Mouse (Mus musculus): ENCODE results near the gene Rbms3. TPM values are rescaled to one million over a fixed set of nuclear protein-coding genes. Genes with fewer than 3 reads are reported as not detected.

Rbms3 gene
- polyA plus RNA-seq, 1 experiment from 2014 or later, result 117 TPM

DNA sequence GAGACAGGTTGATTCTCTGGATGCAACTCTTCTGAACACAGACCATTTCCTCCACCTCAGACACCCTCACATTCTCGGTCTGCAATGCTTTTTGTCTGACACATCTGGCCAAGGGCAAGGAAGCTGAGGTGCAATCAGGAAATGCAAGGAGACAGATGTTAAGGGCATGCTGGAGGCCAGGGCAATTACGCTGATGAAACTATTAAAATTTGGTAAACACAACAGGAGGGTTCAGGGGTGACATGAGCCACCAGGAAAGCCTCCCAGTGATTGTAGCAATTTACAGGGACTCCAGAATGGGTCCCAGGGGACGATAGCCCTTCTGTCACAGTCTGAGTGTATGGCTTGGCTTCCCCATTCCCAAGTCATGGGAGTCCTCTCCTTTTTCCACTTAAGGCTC, 681.5 kb downstream of the Rbms3 start:
- no peak for ATAC-seq (ENCODE audit: insufficient read depth)
- no peak for TF ChIP-seq CTCF (IDR thresholded peaks at IDR 0.05; ENCODE audit: low read depth)
- 43% methylated on average over 3 of the region's 3 CpGs for WGBS
- no peak overlapping the region for H3K4me3 ChIP-seq (ENCODE audit: low read depth, low read length)
- no peak for DNase-seq
- H3K4me2 ChIP-seq, result no peak overlapping the region
- no peaks in the 10 kb centered on the region; the same call in 1 of the 2 replicates for H3K4me1 ChIP-seq (ENCODE audit: insufficient read depth)
- H3K27ac ChIP-seq (ENCODE audit: low read depth), result no peak overlapping the region
- H3K27me3 ChIP-seq (ENCODE audit: insufficient read depth, low read length), result no peaks in the 10 kb centered on the region
- no peak overlapping the region for H3K9ac ChIP-seq
- H3K36me3 ChIP-seq (ENCODE audit: insufficient read depth), result no peaks in the 10 kb centered on the region
- no peaks in the 10 kb centered on the region for H3K9me3 ChIP-seq (ENCODE audit: low read depth, low read length)

DNA sequence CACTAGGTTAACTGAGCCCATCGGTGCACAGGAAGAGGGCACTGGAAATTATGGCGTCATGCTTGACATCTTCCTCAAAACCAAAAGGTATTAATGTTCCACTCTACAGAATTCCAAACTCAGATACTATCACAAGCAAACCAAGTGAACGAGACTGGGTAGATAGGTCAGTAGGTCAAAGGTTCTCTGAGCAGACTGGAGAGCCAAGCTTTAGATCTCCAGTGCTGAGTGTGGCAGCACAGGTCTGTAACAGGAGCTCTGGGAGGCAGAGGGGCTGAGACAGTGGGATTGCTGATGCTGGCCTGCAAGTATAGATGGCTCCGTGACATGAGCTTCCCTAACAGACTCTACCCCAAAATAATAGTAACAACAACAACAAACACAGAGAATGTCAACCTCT, 682.3 kb downstream of the Rbms3 start:
- no peak for TF ChIP-seq CTCF (IDR thresholded peaks at IDR 0.05; ENCODE audit: low read depth)
- no peaks in the 10 kb centered on the region; the same call in 1 of the 2 replicates for H3K4me1 ChIP-seq (ENCODE audit: insufficient read depth)
- H3K9me3 ChIP-seq (ENCODE audit: low read depth, low read length), result no peaks in the 10 kb centered on the region
- no peak overlapping the region for H3K9ac ChIP-seq
- no peak for DNase-seq
- no peaks in the 10 kb centered on the region for H3K36me3 ChIP-seq (ENCODE audit: insufficient read depth)
- no peak overlapping the region for H3K4me3 ChIP-seq (ENCODE audit: low read depth, low read length)
- no peaks in the 10 kb centered on the region for H3K27me3 ChIP-seq (ENCODE audit: insufficient read depth, low read length)
- no peak for ATAC-seq (ENCODE audit: insufficient read depth)
- WGBS, result 75% methylated on average over 4 of the region's 4 CpGs
- no peak overlapping the region for H3K27ac ChIP-seq (ENCODE audit: low read depth)
- H3K4me2 ChIP-seq, result no peak overlapping the region

DNA sequence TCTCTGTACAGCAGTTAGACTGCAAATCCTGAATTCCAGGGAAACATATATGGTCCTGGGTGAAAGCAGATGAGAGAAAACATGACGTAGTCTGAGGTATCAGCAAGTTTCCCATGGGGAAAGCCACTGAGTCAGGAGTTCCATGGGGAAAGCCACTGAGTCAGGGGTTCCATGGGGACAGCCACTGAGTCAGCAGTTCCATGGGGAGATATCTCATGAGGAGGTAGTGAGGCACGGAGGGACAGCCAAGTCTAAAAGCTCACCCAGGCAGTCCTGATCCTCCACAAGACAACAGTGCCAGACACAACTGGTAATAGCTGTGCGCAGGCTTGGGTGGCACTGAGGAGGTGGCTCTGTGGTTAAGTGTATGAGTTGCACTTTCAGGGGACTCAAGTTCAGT, 682.9 kb downstream of the Rbms3 start:
- Histone ChIP-seq H3K4me2 (no peak overlapping the region), H3K4me3 (ENCODE audit: low read depth, low read length) (no peak overlapping the region), H3K4me1 (ENCODE audit: insufficient read depth) (no peaks in the 10 kb centered on the region; the same call in 1 of the 2 replicates), H3K27ac (ENCODE audit: low read depth) (no peak overlapping the region), H3K9ac (no peak overlapping the region), H3K36me3 (ENCODE audit: insufficient read depth) (no peaks in the 10 kb centered on the region), H3K9me3 (ENCODE audit: low read depth, low read length) (no peaks in the 10 kb centered on the region), H3K27me3 (ENCODE audit: insufficient read depth, low read length) (no peaks in the 10 kb centered on the region)
- WGBS, result 90% methylated on average over 3 of the region's 3 CpGs
- ATAC-seq (ENCODE audit: insufficient read depth) (no peak), DNase-seq (no peak)
- TF ChIP-seq CTCF (IDR thresholded peaks at IDR 0.05; ENCODE audit: low read depth), result no peak

DNA sequence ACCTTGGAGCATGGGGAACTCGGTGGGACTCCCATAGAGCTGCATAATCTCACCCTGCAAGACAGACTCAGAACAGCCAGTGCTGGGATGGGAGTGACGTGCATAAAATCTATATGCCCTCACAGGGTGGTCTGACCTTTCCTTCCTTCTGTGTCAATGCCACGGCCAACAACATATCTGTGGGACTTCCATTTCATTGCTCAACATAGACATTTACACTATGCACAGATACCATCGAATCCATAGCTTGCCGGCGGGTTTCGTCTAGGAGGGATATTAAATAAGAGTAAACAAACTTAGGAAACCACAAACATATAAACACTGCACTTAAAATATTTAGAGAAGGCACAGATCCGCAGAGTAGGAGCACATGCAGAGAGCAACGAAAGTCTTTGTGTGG, 684.0 kb downstream of the Rbms3 start:
- Histone ChIP-seq H3K9ac (no peak overlapping the region), H3K4me3 (ENCODE audit: low read depth, low read length) (no peak overlapping the region), H3K4me1 (ENCODE audit: insufficient read depth) (no peaks in the 10 kb centered on the region; the same call in 1 of the 2 replicates), H3K27ac (ENCODE audit: low read depth) (no peak overlapping the region), H3K27me3 (ENCODE audit: insufficient read depth, low read length) (no peaks in the 10 kb centered on the region), H3K36me3 (ENCODE audit: insufficient read depth) (no peaks in the 10 kb centered on the region), H3K9me3 (ENCODE audit: low read depth, low read length) (no peaks in the 10 kb centered on the region), H3K4me2 (no peak overlapping the region)
- DNase-seq (peak; percentile 50), ATAC-seq (ENCODE audit: insufficient read depth) (peak; percentile 52; the same call in 1 of the 2 replicates)
- no peak for TF ChIP-seq CTCF (IDR thresholded peaks at IDR 0.05; ENCODE audit: low read depth)
- WGBS, result 55% methylated on average over 9 of the region's 9 CpGs

DNA sequence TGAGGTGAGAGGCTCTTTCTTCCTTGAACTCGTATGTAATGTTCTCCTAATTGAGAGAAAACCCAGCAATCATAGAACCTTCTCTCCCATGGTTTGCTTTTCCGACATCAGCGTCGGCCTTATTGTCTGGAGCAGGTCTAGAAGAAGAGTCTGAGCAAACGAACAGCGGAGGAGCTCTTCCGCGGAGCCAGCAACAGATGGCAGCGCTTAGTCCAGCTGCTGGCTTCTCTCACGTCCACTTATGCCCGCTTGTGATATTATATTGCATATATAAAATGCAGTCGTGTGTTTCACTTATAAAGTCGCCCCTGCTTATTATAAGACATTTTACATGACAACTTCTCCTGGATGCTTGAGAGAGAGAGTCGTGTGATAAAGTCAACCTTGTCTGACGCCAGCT, 685.8 kb downstream of the Rbms3 start:
- Histone ChIP-seq H3K9ac (no peak overlapping the region), H3K4me1 (ENCODE audit: insufficient read depth) (no peaks in the 10 kb centered on the region; the same call in 1 of the 2 replicates), H3K4me3 (ENCODE audit: low read depth, low read length) (no peak overlapping the region), H3K9me3 (ENCODE audit: low read depth, low read length) (no peaks in the 10 kb centered on the region), H3K27ac (ENCODE audit: low read depth) (peak overlapping the region; percentile 60; the same call in 1 of the 2 replicates), H3K27me3 (ENCODE audit: insufficient read depth, low read length) (no peaks in the 10 kb centered on the region), H3K36me3 (ENCODE audit: insufficient read depth) (no peaks in the 10 kb centered on the region), H3K4me2 (no peak overlapping the region)
- no peak for TF ChIP-seq CTCF (IDR thresholded peaks at IDR 0.05; ENCODE audit: low read depth)
- DNase-seq, result peak; percentile 59
- ATAC-seq (ENCODE audit: insufficient read depth), result no peak
- WGBS, result 65% methylated on average over 15 of the region's 15 CpGs

DNA sequence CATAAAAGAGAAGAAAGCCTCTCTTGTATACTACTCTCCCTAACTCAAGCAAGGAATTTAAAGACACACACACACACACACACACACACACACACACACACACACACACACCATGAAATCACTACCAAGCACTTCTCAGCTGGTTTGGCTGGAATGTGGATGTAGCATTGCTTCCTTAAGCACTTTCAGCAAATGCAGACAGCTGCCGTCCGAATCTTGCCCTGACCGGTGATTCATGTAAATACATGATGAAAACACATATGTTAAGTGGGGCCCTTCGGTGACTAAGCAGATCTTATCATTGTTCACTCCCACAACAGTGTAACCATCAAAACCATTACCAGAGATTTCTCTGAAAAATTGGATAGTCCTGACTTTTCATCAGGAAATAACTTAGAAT, 688.6 kb downstream of the Rbms3 start:
- DNase-seq (peak; percentile 46), ATAC-seq (ENCODE audit: insufficient read depth) (no peak; the same call in 1 of the 2 replicates)
- 38% methylated on average over 4 of the region's 4 CpGs for WGBS
- no peak overlapping the region for H3K9ac ChIP-seq
- H3K4me1 ChIP-seq (ENCODE audit: insufficient read depth), result no peaks in the 10 kb centered on the region; the same call in 1 of the 2 replicates
- no peak overlapping the region for H3K27ac ChIP-seq (ENCODE audit: low read depth)
- TF ChIP-seq CTCF (IDR thresholded peaks at IDR 0.05; ENCODE audit: low read depth), result no peak
- no peaks in the 10 kb centered on the region for H3K36me3 ChIP-seq (ENCODE audit: insufficient read depth)
- H3K9me3 ChIP-seq (ENCODE audit: low read depth, low read length), result no peaks in the 10 kb centered on the region
- H3K4me2 ChIP-seq, result no peak overlapping the region
- no peak overlapping the region for H3K4me3 ChIP-seq (ENCODE audit: low read depth, low read length)
- no peaks in the 10 kb centered on the region for H3K27me3 ChIP-seq (ENCODE audit: insufficient read depth, low read length)

DNA sequence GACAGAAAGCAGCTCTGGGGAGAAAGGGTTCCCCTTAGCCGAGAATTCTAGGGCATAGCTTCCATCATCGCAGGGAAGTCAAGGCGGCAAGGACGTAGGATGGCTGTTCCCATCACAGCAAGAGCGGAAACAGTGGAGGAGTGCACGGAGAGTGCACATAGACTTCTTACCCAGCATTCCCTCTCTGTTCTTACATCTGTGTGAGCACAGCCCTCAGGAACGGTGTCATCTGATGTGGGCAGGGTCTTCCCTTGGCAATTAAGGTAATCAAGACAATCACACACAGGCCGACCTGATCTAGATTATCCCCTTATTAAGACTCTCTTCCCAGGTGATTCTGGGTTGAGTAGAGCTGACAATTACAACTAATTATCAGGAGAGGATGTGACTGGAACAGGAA, 689.0 kb downstream of the Rbms3 start:
- no peak for DNase-seq
- Histone ChIP-seq H3K36me3 (ENCODE audit: insufficient read depth) (no peaks in the 10 kb centered on the region), H3K27ac (ENCODE audit: low read depth) (no peak overlapping the region), H3K27me3 (ENCODE audit: insufficient read depth, low read length) (no peaks in the 10 kb centered on the region), H3K9me3 (ENCODE audit: low read depth, low read length) (no peaks in the 10 kb centered on the region), H3K4me1 (ENCODE audit: insufficient read depth) (no peaks in the 10 kb centered on the region; the same call in 1 of the 2 replicates), H3K4me3 (ENCODE audit: low read depth, low read length) (no peak overlapping the region), H3K4me2 (no peak overlapping the region), H3K9ac (no peak overlapping the region)
- peak; percentile 39; the same call in 1 of the 2 replicates for ATAC-seq (ENCODE audit: insufficient read depth)
- WGBS, result 73% methylated on average over 8 of the region's 8 CpGs
- TF ChIP-seq CTCF (IDR thresholded peaks at IDR 0.05; ENCODE audit: low read depth), result no peak

DNA sequence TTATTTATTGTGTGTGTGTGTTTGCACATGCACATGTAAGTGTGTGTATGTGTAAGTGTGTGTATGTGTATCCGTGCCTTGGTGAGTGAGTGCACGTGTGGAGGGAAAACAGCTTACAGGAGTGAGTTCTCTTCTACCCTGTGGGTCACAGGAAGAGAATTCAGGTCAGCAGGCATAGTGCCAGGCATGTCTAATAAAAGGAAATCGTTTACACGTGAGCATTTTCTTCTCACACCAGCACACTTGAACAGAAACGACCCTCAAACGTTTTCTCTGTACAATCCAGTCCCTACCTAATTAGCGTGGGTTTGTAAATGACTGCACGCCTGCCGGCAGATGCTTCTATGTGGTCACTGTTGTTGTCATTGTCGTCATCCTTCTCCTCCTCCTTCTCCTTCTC, 701.4 kb downstream of the Rbms3 start:
- Histone ChIP-seq H3K9me3 (ENCODE audit: low read depth, low read length) (no peaks in the 10 kb centered on the region), H3K4me2 (no peak overlapping the region), H3K4me1 (ENCODE audit: insufficient read depth) (no peaks in the 10 kb centered on the region), H3K36me3 (ENCODE audit: insufficient read depth) (peaks cover 9% of the 10 kb centered on the region; the same call in 1 of the 2 replicates), H3K27ac (ENCODE audit: low read depth) (no peak overlapping the region), H3K4me3 (ENCODE audit: low read depth, low read length) (no peak overlapping the region), H3K9ac (no peak overlapping the region), H3K27me3 (ENCODE audit: insufficient read depth, low read length) (no peaks in the 10 kb centered on the region)
- DNase-seq (peak; percentile 33), ATAC-seq (ENCODE audit: insufficient read depth) (no peak)
- no peak for TF ChIP-seq CTCF (IDR thresholded peaks at IDR 0.05; ENCODE audit: low read depth)
- 53% methylated on average over 10 of the region's 10 CpGs for WGBS

All from lung, embryonic 14.5 days (tissue).